Mouse (Mus musculus) liver, embryonic 14.5 days (tissue): ENCODE results near the gene Hba-a1. TPM values are rescaled to one million over a fixed set of nuclear protein-coding genes. Genes with fewer than 3 reads are reported as not detected.
A peak's percentile ranks its signal among the peaks of the same experiment; 100 is the strongest.

Experiments used
- ATAC-seq: fragments of 200-750 bp; cut with Nextera tagmentation; 2 replicates; pipeline ENCODE4 v1.8.0; 2017; ENCODE audit warnings: moderate number of reproducible peaks, mild to moderate bottlenecking, moderate library complexity; ENCODE audit not compliant: insufficient read depth
- DNase-seq, 3 experiments: peaks; one replicate each; pipeline ENCODE4 v3.0.0-alpha.2; 2012 to 2013; ENCODE audit warnings: low read depth in 3 of 3, low spot score in 3 of 3
- H3K27ac ChIP-seq: fragments of 300-500 bp; sonication (generic); 2 replicates; pipeline ENCODE4 v1.5.1; 2014; ENCODE audit warnings: moderate library complexity, mild to moderate bottlenecking, control low read depth, inconsistent platforms
- H3K27me3 ChIP-seq: fragments of 300-500 bp; sonication (generic); 2 replicates; pipeline ENCODE4 v1.6.1; 2014; ENCODE audit warnings: mild to moderate bottlenecking, low read length, moderate library complexity; ENCODE audit not compliant: control insufficient read depth, insufficient read depth
- H3K36me3 ChIP-seq: fragments of 300-500 bp; sonication (generic); replicated peaks from 2 replicates; pipeline ENCODE4 v1.6.1; 2014; ENCODE audit warnings: low read depth; ENCODE audit not compliant: control insufficient read depth, insufficient read depth
- H3K4me1 ChIP-seq, 2 experiments: fragments of 200-500 bp in 1 of 2; fragments of 300-500 bp in 1 of 2; sonication (generic) in 1 of 2; replicated peaks; 2 replicates each; pipeline ENCODE4 v1.6.1; 2012 to 2014; ENCODE audit warnings: antibody characterized with exemption in 1 of 2, inconsistent platforms in 1 of 2, low read length in 1 of 2; ENCODE audit not compliant: control insufficient read depth in 2 of 2, insufficient read depth in 2 of 2
- H3K4me2 ChIP-seq: fragments of 300-500 bp; sonication (generic); 2 replicates; pipeline ENCODE4 v1.6.1; 2014; ENCODE audit warnings: low read depth, mild to moderate bottlenecking, control low read depth, moderate library complexity
- H3K4me3 ChIP-seq, 2 experiments: fragments of 200-500 bp in 1 of 2; fragments of 300-500 bp in 1 of 2; sonication (generic) in 1 of 2; 2 replicates each; pipeline ENCODE4 v1.5.1; 2012 to 2014; ENCODE audit warnings: low read depth in 2 of 2, low read length in 2 of 2, mild to moderate bottlenecking in 2 of 2, control low read depth in 1 of 2, inconsistent platforms in 1 of 2, moderate library complexity in 1 of 2; ENCODE audit not compliant: insufficient read depth in 1 of 2
- H3K9ac ChIP-seq: fragments of 300-500 bp; sonication (generic); replicated peaks from 2 replicates; pipeline ENCODE4 v1.6.1; 2014; ENCODE audit warnings: mild to moderate bottlenecking, control low read depth, moderate library complexity
- H3K9me3 ChIP-seq: fragments of 300-500 bp; sonication (generic); 2 replicates; pipeline ENCODE4 v1.6.1; 2016; ENCODE audit warnings: low read length, mixed read lengths; ENCODE audit not compliant: control insufficient read depth
- CTCF ChIP-seq: IDR thresholded peaks from 2 replicates; pipeline ENCODE4 v1.5.1; 2016; ENCODE audit warnings: antibody characterized with exemption, low read depth, control low read depth
- EP300 ChIP-seq: IDR thresholded peaks from 2 replicates; pipeline ENCODE4 v1.6.1; 2016; ENCODE audit warnings: antibody characterized with exemption, low read depth
- WGBS: fragments of 180-500 bp; shearing (Covaris S2); extraction: QIAGEN DNeasy Blood & Tissue Kit; methylation state at CpG from one replicate; pipeline ENCODE4 v1.1.7; 2014; ENCODE audit not compliant: insufficient replicate concordance; 5-methylcytosine and 5-hydroxymethylcytosine counted together
- polyA plus RNA-seq, 2 experiments: library from polyadenylated mRNA; depleted of rRNA in 1 of 2; stranded (reverse) in 1 of 2; unstranded in 1 of 2; fragments of >200 nt; fragmentation: Nextera tagmentation in 1 of 2; extraction: Ambion mirVana in 1 of 2; gene quantifications; 2 replicates each; pipeline versions ENCODE4 v1.2.1 to v1.2.3; 2012 to 2014

Gene Hba-a1
- polyA plus RNA-seq, 2 experiments, result 60,430 to 74,513 TPM

- no peaks in the 10 kb centered on the region for H3K27me3 ChIP-seq
- no peaks in the 10 kb centered on the region for H3K9me3 ChIP-seq
- H3K36me3 ChIP-seq, result peaks cover 85% of the 10 kb centered on the region
- peak; percentile 12; the same call in 1 of the 2 replicates for ATAC-seq
- H3K4me3 ChIP-seq, result no peak overlapping the region
- no peak for TF ChIP-seq EP300
- TF ChIP-seq CTCF, result peak; percentile 93
- no peak for DNase-seq
- H3K4me2 ChIP-seq, result no peak overlapping the region
- no peak overlapping the region; the same call in 1 of the 2 replicates for H3K27ac ChIP-seq
- H3K4me1 ChIP-seq, result peaks cover 10 to 30% of the 10 kb centered on the region in 2 experiments
- 58% methylated on average over 9 of the region's 9 CpGs for WGBS
- no peak overlapping the region for H3K9ac ChIP-seq
Observed at GRCm38 (mm10) chr11:32236712-32237410, 46.5 kb upstream of the Hba-a1 start.

- Histone ChIP-seq H3K9ac (no peak overlapping the region; the same call in 1 of the 2 replicates), H3K9me3 (no peaks in the 10 kb centered on the region), H3K4me3 (no peak overlapping the region), H3K4me2 (no peak overlapping the region), H3K27me3 (no peaks in the 10 kb centered on the region), H3K36me3 (peaks cover 83% of the 10 kb centered on the region), H3K27ac (peak overlapping the region; percentile 71), H3K4me1 (peaks cover 16 to 35% of the 10 kb centered on the region in 2 experiments)
- TF ChIP-seq EP300, result no peak
- TF ChIP-seq CTCF, result no peak
- ATAC-seq (no peak), DNase-seq (no peak)
- 84% methylated on average over 3 of the region's 3 CpGs for WGBS
Observed at GRCm38 (mm10) chr11:32237411-32237795, 45.9 kb upstream of the Hba-a1 start.

GRCm38 (mm10) chr11:32238093-32238860, 45.0 kb upstream of the Hba-a1 start:
- Histone ChIP-seq H3K9me3 (no peaks in the 10 kb centered on the region), H3K27me3 (no peaks in the 10 kb centered on the region), H3K9ac (peak overlapping the region; percentile 47), H3K27ac (peak overlapping the region; percentile 100), H3K36me3 (peaks cover 76% of the 10 kb centered on the region), H3K4me3 (no peak overlapping the region), H3K4me1 (peaks cover 24 to 44% of the 10 kb centered on the region in 2 experiments), H3K4me2 (peak overlapping the region; percentile 32)
- no peak; the same call in 1 of the 2 replicates for TF ChIP-seq EP300
- peak; percentile 100 for TF ChIP-seq CTCF
- 69% methylated on average over 5 of the region's 5 CpGs for WGBS
- ATAC-seq (peak; percentile 55), DNase-seq (peak; percentile 56 to 66 (median 57))

GRCm38 (mm10) chr11:32241391-32241790, 41.9 kb upstream of the Hba-a1 start:
- ATAC-seq, result no peak
- Histone ChIP-seq H3K27ac (peak overlapping the region; percentile 100), H3K4me3 (no peak overlapping the region), H3K27me3 (no peaks in the 10 kb centered on the region), H3K9me3 (no peaks in the 10 kb centered on the region), H3K4me2 (no peak overlapping the region), H3K9ac (peak overlapping the region; percentile 91), H3K4me1 (peaks cover 50 to 74% of the 10 kb centered on the region in 2 experiments), H3K36me3 (peaks cover 76% of the 10 kb centered on the region)
- no peak for TF ChIP-seq CTCF
- TF ChIP-seq EP300, result no peak
- no peak for DNase-seq

GRCm38 (mm10) chr11:32242209-32242608, 41.1 kb upstream of the Hba-a1 start:
- Histone ChIP-seq H3K27me3 (no peaks in the 10 kb centered on the region), H3K4me1 (peaks cover 59 to 80% of the 10 kb centered on the region in 2 experiments), H3K9me3 (no peaks in the 10 kb centered on the region), H3K4me2 (peak overlapping the region; percentile 72), H3K36me3 (peaks cover 76% of the 10 kb centered on the region), H3K9ac (peak overlapping the region; percentile 91), H3K27ac (peak overlapping the region; percentile 100), H3K4me3 (no peak overlapping the region)
- WGBS, result 71% methylated on average over 3 of the region's 3 CpGs
- DNase-seq, result no peak
- 0 out of 2 replicates have a peak, but pooled peaks have one; percentile 14 for ATAC-seq
- peak; percentile 75 for TF ChIP-seq EP300
- TF ChIP-seq CTCF, result no peak
